Mouse (Mus musculus) liver, embryonic 11.5 days (tissue): ENCODE results near the gene Sdhaf1. TPM values are rescaled to one million over a fixed set of nuclear protein-coding genes. Genes with fewer than 3 reads are reported as not detected.
A peak's percentile ranks its signal among the peaks of the same experiment; 100 is the strongest.

Source experiments
- ATAC-seq: fragments of 200-750 bp; cut with Nextera tagmentation; replicated peaks from 2 replicates; pipeline ENCODE4 v1.8.0; 2017; ENCODE audit warnings: moderate number of reproducible peaks, mild to moderate bottlenecking, moderate TSS enrichment, moderate library complexity; ENCODE audit not compliant: low FRiP score
- DNase-seq: peaks from one replicate; pipeline ENCODE4 v3.0.0-alpha.2; 2017; ENCODE audit warnings: low spot score
- H3K27ac ChIP-seq: fragments of 300-500 bp; sonication (generic); 2 replicates; pipeline ENCODE4 v1.5.1; 2014; ENCODE audit warnings: mild to moderate bottlenecking, low read depth, low read length, control low read depth
- H3K27me3 ChIP-seq: fragments of 300-500 bp; sonication (generic); replicated peaks from 2 replicates; pipeline ENCODE4 v1.6.1; 2014; ENCODE audit warnings: low read length, mixed read lengths; ENCODE audit not compliant: control insufficient read depth, insufficient read depth
- H3K36me3 ChIP-seq: fragments of 300-500 bp; sonication (generic); 2 replicates; pipeline ENCODE4 v1.6.1; 2014; ENCODE audit warnings: mild to moderate bottlenecking, low read length, moderate library complexity, mixed read lengths; ENCODE audit not compliant: control insufficient read depth, insufficient read depth
- H3K4me1 ChIP-seq: fragments of 300-500 bp; sonication (generic); replicated peaks from 2 replicates; pipeline ENCODE4 v1.6.1; 2014; ENCODE audit warnings: low read length, mixed read lengths; ENCODE audit not compliant: control insufficient read depth, insufficient read depth
- H3K4me2 ChIP-seq: fragments of 300-500 bp; sonication (generic); 2 replicates; pipeline ENCODE4 v1.6.1; 2014; ENCODE audit warnings: mild to moderate bottlenecking, control low read depth, moderate library complexity
- H3K4me3 ChIP-seq: fragments of 300-500 bp; sonication (generic); 2 replicates; pipeline ENCODE4 v1.5.1; 2014; ENCODE audit warnings: low read depth, low read length, control low read depth
- H3K9ac ChIP-seq: fragments of 300-500 bp; sonication (generic); 2 replicates; pipeline ENCODE4 v1.6.1; 2014; ENCODE audit warnings: low read depth, low read length, control low read depth
- H3K9me3 ChIP-seq: fragments of 300-500 bp; sonication (generic); 2 replicates; pipeline ENCODE4 v1.6.1; 2016; ENCODE audit warnings: low read length, inconsistent platforms, mixed read lengths; ENCODE audit not compliant: control insufficient read depth
- WGBS: fragments of 180-500 bp; shearing (Covaris S2); extraction: QIAGEN DNeasy Blood & Tissue Kit; methylation state at CpG from one replicate; pipeline ENCODE4 v1.1.7; 2014; 5-methylcytosine and 5-hydroxymethylcytosine counted together
- polyA plus RNA-seq: library from polyadenylated mRNA; unstranded; fragments of >200 nt; fragmentation: Nextera tagmentation; extraction: Ambion mirVana; gene quantifications from 2 replicates; pipeline ENCODE4 v1.2.1, GENCODE M21; 2014

Sdhaf1 gene
- 13.5 and 14.6 TPM in 2 replicates for polyA plus RNA-seq

- H3K27ac ChIP-seq, result peak within 1 kb of the TSS; percentile 83
- peaks cover 3% of the 10 kb centered on the region; the same call in 1 of the 2 replicates for H3K27me3 ChIP-seq
- H3K9me3 ChIP-seq, result no peaks in the 10 kb centered on the region
- peaks cover 17% of the 10 kb centered on the region for H3K4me1 ChIP-seq
- DNase-seq, result no peak
- no peaks in the 10 kb centered on the region for H3K36me3 ChIP-seq
- no peak for ATAC-seq
- H3K4me2 ChIP-seq, result peak within 1 kb of the TSS; percentile 97
- H3K9ac ChIP-seq, result peak within 1 kb of the TSS; percentile 87
- 73% methylated on average over 3 of the region's 3 CpGs for WGBS
- H3K4me3 ChIP-seq, result peak within 1 kb of the TSS; percentile 91
These were observed at the start of gene Sdhaf1 for GRCm38 (mm10) chr7:30323795-30324194. Gene Sdhaf1 (minus strand): TSS chr7:30323895.

DNA sequence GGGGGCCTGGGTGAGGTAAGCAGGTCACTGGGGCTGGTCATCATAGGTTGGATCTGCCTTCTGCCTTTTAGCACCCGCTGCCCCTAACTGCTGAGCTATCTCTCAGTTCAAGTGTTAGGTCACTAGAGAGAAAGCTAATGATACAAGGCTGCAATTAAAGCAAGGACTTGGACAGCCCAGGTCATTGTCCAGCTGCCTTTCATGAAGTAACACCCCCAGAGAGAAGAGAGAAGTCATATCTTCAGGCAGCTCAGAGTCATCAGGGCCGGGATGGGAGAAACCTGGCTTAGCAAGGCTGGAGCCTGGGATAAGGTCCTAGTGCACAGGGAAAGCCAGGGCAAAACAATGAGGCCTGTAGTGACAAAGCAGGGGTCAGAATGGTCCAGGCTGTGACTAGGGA is 43.8 kb upstream of the Sdhaf1 start:
- H3K4me1 ChIP-seq, result no peaks in the 10 kb centered on the region
- no peaks in the 10 kb centered on the region for H3K36me3 ChIP-seq
- H3K27me3 ChIP-seq, result peaks cover 18% of the 10 kb centered on the region
- H3K4me3 ChIP-seq, result no peak overlapping the region
- no peak overlapping the region for H3K27ac ChIP-seq
- DNase-seq (no peak), ATAC-seq (no peak)
- WGBS, result 62% methylated on average over 2 of the region's 2 CpGs
- no peak overlapping the region for H3K9ac ChIP-seq
- H3K4me2 ChIP-seq, result no peak overlapping the region
- H3K9me3 ChIP-seq, result no peaks in the 10 kb centered on the region

DNA sequence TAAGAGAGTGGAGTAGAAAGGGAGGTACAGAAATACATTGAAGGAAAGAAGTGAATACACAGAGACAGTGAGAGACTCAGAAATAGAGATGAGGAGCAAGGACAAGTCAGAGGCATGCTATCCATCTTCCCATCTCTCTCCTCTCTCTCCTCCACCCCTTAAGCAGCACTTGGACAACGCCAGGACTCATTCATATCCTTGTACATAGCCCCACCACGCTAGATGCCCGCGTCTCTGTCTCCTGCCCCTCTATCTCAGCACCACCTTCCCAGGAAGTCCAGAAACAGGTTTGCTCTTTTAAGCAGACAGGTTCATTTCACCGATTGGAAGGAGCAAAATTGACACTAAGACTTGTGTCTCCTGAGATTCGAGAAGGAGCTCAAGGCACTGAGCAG is 39.6 kb upstream of the Sdhaf1 start:
- Histone ChIP-seq H3K27me3 (peaks cover 39% of the 10 kb centered on the region), H3K36me3 (no peaks in the 10 kb centered on the region), H3K9ac (no peak overlapping the region), H3K27ac (no peak overlapping the region), H3K4me2 (peak overlapping the region; percentile 70), H3K9me3 (no peaks in the 10 kb centered on the region), H3K4me1 (no peaks in the 10 kb centered on the region), H3K4me3 (peak overlapping the region; percentile 60)
- ATAC-seq, result no peak
- DNase-seq, result no peak
- WGBS, result 55% methylated on average over 6 of the region's 6 CpGs

DNA sequence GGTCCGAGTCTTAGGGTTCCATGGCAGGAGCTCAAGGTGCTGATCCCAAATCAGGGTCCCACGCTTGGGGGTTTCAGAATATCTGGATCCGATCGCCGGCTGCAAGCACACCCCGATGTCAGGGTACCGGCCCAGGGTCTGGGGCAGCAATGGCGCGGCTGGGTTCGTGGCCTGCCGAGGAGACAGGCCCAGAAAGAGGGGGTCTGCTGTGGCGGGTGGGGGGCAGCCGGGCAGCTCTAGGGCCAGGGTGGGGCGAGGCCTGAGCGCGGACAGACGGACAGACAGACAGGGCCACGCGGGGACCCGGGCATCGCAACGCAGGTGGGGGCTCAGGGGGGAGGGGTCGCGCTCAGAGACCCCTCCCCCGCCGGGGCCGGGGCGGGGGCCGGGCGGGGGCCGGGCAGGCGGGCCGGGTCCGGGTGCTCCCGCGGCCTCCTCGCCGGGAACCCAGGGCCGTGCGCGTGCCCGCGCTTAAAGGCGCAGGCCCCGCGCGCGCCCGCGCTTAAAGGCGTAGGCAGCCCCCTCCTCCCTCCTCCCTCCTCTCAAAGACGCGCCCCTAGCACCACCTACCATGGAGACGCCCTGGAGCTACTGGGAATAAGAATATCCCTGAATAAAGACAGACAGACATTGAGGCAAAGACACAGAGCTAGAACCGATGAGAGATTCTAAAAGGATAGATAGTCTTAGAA is 39.1 kb upstream of the Sdhaf1 start, which contains the start of gene Lrfn3:
TSS of gene Lrfn3 (minus strand) at position 121 of the 692 bp plus-strand sequence.
- Histone ChIP-seq H3K27ac (no peak within 1 kb of the TSS; the same call in 1 of the 2 replicates), H3K4me2 (peak within 1 kb of the TSS; percentile 70), H3K9me3 (no peaks in the 10 kb centered on the region), H3K4me1 (no peaks in the 10 kb centered on the region), H3K4me3 (peak within 1 kb of the TSS; percentile 60), H3K36me3 (no peaks in the 10 kb centered on the region), H3K9ac (peak within 1 kb of the TSS; percentile 64), H3K27me3 (peaks cover 39% of the 10 kb centered on the region)
- 2% methylated on average over 45 of the region's 55 CpGs for WGBS
- ATAC-seq (no peak; the same call in 1 of the 2 replicates), DNase-seq (no peak)

- Histone ChIP-seq H3K27me3 (peaks cover 39% of the 10 kb centered on the region), H3K4me3 (peak overlapping the region; percentile 3; the same call in 1 of the 2 replicates), H3K4me1 (0 out of 2 replicates have a peak, but pooled peaks cover 3% of the 10 kb centered on the region), H3K36me3 (no peaks in the 10 kb centered on the region), H3K9ac (no peak overlapping the region), H3K4me2 (peak overlapping the region; percentile 39; the same call in 1 of the 2 replicates), H3K27ac (peak overlapping the region; percentile 80), H3K9me3 (no peaks in the 10 kb centered on the region)
- WGBS, result 85% methylated on average over 17 of the region's 17 CpGs
- DNase-seq, result no peak
- no peak for ATAC-seq
These were observed 36.3 kb upstream of the Sdhaf1 start for GRCm38 (mm10) chr7:30360028-30360427.

DNA sequence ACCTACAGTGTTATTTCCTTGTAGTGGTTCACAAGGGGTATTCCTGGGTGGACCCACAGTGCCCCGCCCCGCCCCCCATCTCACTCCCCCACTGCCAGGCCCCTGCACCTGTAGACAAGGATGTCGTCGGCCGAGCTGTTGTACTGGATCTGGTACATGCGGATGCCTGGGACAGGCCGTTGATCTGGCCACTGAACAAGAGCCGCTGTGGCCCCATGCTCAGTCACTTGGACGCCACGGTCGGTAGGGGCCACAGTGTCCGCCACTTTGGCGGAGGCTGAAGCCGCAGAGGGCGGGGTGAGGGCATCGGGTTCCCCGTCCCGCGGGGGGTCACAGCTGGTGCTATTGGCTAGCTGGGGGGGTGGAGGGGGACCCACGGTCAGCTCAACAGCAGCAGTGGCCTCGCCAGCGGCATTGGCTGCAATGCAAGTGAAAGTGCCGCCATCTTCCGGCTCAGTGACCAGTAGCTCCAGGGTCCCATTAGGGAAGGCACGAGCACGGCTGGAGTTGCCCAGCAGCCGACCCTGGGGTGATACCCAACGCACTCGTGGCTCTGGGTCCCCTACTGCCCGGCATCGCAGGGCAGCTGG is 35.7 kb upstream of the Sdhaf1 start:
- Histone ChIP-seq H3K4me3 (peak overlapping the region; percentile 3; the same call in 1 of the 2 replicates), H3K4me1 (0 out of 2 replicates have a peak, but pooled peaks cover 3% of the 10 kb centered on the region), H3K27ac (peak overlapping the region; percentile 80), H3K4me2 (peak overlapping the region; percentile 39), H3K9ac (no peak overlapping the region), H3K27me3 (peaks cover 35% of the 10 kb centered on the region), H3K9me3 (no peaks in the 10 kb centered on the region), H3K36me3 (no peaks in the 10 kb centered on the region)
- DNase-seq (no peak), ATAC-seq (no peak)
- 72% methylated on average over 31 of the region's 31 CpGs for WGBS

GRCm38 (mm10) chr7:30358378-30359186 is 34.9 kb upstream of the Sdhaf1 start:
- Histone ChIP-seq H3K9me3 (no peaks in the 10 kb centered on the region), H3K4me3 (no peak overlapping the region), H3K27me3 (peaks cover 31% of the 10 kb centered on the region), H3K4me1 (0 out of 2 replicates have a peak, but pooled peaks cover 6% of the 10 kb centered on the region), H3K27ac (peak overlapping the region; percentile 80; the same call in 1 of the 2 replicates), H3K9ac (no peak overlapping the region), H3K4me2 (peak overlapping the region; percentile 39), H3K36me3 (no peaks in the 10 kb centered on the region)
- no peak for ATAC-seq
- 61% methylated on average over 7 of the region's 7 CpGs for WGBS
- DNase-seq, result no peak

DNA sequence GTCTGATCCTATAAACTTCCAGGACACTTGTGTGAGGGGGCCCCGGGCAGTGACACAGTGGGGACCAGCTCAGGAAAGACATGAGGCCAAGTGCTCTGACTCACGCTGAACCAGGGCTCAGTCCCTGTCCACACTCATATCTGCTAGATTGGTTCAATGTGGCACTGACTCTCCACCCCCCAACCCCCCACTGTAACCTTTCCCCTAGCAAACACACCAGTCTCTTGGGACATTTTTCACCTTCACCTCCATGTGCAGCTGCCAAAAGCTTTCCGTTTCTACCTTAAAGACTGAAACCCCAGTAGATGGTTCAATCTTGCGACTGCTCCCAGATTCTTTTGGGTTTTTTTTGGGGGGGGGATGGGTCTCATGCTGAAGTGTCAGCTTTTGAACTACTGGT is 30.4 kb upstream of the Sdhaf1 start:
- Histone ChIP-seq H3K36me3 (no peaks in the 10 kb centered on the region), H3K4me1 (0 out of 2 replicates have a peak, but pooled peaks cover 6% of the 10 kb centered on the region), H3K9ac (no peak overlapping the region), H3K4me2 (no peak overlapping the region; the same call in 1 of the 2 replicates), H3K27ac (peak overlapping the region; percentile 62; the same call in 1 of the 2 replicates), H3K27me3 (peaks cover 4% of the 10 kb centered on the region; the same call in 1 of the 2 replicates), H3K9me3 (no peaks in the 10 kb centered on the region), H3K4me3 (no peak overlapping the region)
- ATAC-seq, result peak; percentile 37; the same call in 1 of the 2 replicates
- DNase-seq, result no peak
- 65% methylated on average over 4 of the region's 4 CpGs for WGBS
